Mouse (Mus musculus): ENCODE data around the gene Sbk3. TPM values are rescaled to one million over a fixed set of nuclear protein-coding genes. Genes with fewer than 3 reads are reported as not detected.
A peak's percentile ranks its signal among the peaks of the same experiment; 100 is the strongest.

The Sbk3 gene
- polyA plus RNA-seq, 1 experiment from 2014 or later = not detected

DNA sequence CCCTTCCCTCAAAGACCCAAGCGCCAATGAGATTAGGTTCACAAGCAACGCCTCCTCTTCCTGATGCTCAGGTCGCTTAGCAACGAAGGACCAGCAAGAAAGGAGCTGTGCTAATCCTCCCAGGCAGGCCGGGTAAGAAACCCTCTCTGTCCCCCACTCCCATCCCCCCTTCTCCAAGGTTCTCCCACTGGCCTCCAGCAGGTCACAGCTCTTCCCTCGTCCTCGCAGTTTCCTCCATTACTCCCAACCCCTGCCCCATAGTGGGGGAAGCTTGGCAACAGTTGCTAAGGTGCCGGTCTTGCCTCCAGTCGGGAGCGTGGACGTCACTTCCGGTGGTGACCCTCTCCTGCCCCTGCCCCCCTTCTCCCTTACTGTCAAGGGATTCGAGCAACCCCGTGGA is 48.5 kb downstream of the Sbk3 start:
- peaks cover 8% of the 10 kb centered on the region for H3K4me1 ChIP-seq (ENCODE audit: control insufficient read depth, low read depth, low read length)
- 3% methylated on average over 14 of the region's 14 CpGs for WGBS (ENCODE audit: insufficient replicate concordance)
- no peak overlapping the region for H3K9ac ChIP-seq (ENCODE audit: low read depth, low read length)
- H3K9me3 ChIP-seq (replicated peaks; ENCODE audit: control insufficient read depth, low read length) = no peaks in the 10 kb centered on the region
- no peak overlapping the region for H3K4me3 ChIP-seq (ENCODE audit: low read depth, low read length)
- H3K27ac ChIP-seq (ENCODE audit: low read length) = no peak overlapping the region
- ATAC-seq (ENCODE audit: low read depth) = no peak
- peaks cover 29% of the 10 kb centered on the region for H3K36me3 ChIP-seq (ENCODE audit: control insufficient read depth, insufficient read depth)
- H3K4me2 ChIP-seq (ENCODE audit: low read depth, low read length) = peak overlapping the region; percentile 31
- peaks cover 29% of the 10 kb centered on the region for H3K27me3 ChIP-seq (ENCODE audit: control insufficient read depth, insufficient read depth, low read depth, low read length)

DNA sequence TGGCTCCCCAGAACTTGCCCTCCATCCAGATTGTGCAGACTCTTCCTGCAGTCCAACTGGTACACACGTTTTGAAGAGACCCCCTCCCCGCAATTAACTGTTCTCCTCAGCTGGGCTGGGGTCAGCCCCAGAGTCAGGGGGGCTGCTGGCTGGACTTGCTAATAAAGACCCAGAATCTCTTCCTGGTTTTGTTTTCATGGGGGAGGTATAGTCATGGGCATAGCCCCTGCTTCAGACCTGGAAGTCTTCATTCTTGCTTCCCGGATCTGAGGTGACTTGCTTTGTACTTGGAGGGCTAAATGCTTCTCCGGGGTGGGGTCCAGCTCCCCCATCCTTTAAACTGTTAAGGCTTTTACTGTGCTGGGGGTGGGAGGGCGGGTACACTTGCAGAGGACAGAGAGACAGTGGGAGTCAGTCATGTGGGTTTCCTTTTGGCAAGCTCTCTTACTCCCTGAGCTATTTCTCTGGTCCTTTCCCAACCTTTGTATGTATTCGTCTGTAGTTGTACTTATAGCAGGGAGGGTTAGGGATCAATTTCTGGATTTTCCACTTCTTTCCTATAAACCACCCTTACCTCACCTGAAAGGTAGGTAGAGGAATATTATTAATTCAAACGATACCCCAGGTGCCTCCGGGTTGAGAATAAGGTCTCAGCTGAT is 49.0 kb downstream of the Sbk3 start, which contains the start of gene Nat14:
Gene Nat14, plus strand, starts transcription at position 205 of the 659 bp plus-strand sequence.
- Histone ChIP-seq H3K4me3 (ENCODE audit: low read depth, low read length) (no peak within 1 kb of the TSS), H3K36me3 (ENCODE audit: control insufficient read depth, insufficient read depth) (peaks cover 30% of the 10 kb centered on the region), H3K9me3 (replicated peaks; ENCODE audit: control insufficient read depth, low read length) (no peaks in the 10 kb centered on the region), H3K4me2 (ENCODE audit: low read depth, low read length) (peak within 1 kb of the TSS; percentile 31), H3K27ac (ENCODE audit: low read length) (no peak within 1 kb of the TSS), H3K27me3 (ENCODE audit: control insufficient read depth, insufficient read depth, low read depth, low read length) (peaks cover 29% of the 10 kb centered on the region), H3K9ac (ENCODE audit: low read depth, low read length) (no peak within 1 kb of the TSS), H3K4me1 (ENCODE audit: control insufficient read depth, low read depth, low read length) (peaks cover 10% of the 10 kb centered on the region)
- ATAC-seq (ENCODE audit: low read depth) = no peak
- WGBS (ENCODE audit: insufficient replicate concordance) = 26% methylated on average over 8 of the region's 8 CpGs

DNA sequence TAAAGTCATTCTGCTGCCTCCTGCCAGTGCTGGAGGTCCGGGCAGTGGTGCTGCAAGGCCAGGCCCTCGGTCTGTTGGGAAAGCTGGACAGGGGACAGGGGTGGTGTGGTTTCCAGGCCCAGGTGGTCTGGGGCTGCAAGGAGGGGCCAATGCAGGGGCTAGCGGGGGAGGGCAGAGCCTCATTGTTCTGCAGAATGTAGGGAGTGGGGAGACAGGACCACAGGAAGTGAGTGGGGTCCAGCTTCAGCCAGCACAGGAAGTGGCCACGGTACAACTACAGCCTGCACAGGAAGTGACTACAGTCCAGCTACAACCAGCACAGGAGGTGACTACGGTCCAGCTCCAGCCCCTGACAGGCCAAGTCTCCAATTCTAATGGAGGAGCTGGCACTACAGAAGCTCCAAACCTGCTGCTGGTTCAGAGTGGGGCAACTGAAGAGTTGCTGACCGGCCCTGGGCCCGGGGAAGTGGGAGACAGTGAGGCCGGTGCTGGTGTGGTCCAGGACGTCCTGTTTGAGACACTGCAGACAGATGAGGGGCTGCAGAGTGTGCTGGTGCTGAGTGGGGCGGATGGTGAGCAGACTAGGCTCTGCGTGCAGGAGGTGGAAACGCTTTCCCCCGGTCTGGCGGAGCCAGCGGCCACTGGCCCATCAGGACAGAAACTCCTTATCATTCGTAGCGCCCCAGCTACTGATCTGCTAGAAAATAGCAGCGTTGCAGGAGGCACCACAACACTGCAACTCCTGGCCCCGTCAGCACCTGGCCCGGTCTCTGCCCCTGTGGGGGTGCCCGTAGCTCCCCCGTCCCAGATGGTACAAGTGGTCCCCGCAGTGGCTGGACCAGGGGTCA is 49.8 kb downstream of the Sbk3 start:
- Histone ChIP-seq H3K27ac (ENCODE audit: low read length) (no peak overlapping the region), H3K27me3 (ENCODE audit: control insufficient read depth, insufficient read depth, low read depth, low read length) (peaks cover 26% of the 10 kb centered on the region), H3K9ac (ENCODE audit: low read depth, low read length) (no peak overlapping the region), H3K9me3 (replicated peaks; ENCODE audit: control insufficient read depth, low read length) (no peaks in the 10 kb centered on the region), H3K4me2 (ENCODE audit: low read depth, low read length) (no peak overlapping the region), H3K4me3 (ENCODE audit: low read depth, low read length) (no peak overlapping the region), H3K36me3 (ENCODE audit: control insufficient read depth, insufficient read depth) (peaks cover 30% of the 10 kb centered on the region), H3K4me1 (ENCODE audit: control insufficient read depth, low read depth, low read length) (peaks cover 18% of the 10 kb centered on the region)
- ATAC-seq (ENCODE audit: low read depth) = no peak
- WGBS (ENCODE audit: insufficient replicate concordance) = 36% methylated on average over 23 of the region's 23 CpGs

DNA sequence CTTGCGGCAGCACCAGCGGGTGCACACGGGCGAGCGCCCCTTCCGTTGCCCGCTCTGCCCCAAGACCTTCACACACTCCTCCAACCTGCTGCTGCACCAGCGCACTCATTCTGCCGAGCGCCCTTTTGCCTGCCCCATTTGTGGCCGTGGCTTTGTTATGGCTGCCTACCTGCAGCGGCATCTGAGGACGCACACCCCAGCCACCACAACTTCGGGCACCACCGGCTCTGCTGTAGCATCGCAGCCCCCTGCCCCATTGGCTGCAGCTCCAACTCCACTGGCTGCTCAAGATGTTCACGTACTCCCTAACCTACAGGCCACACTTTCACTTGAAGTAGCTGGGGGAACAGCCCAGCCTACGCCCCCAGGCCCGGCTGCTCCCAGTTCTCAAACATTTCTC is 50.5 kb downstream of the Sbk3 start:
- Histone ChIP-seq H3K27ac (ENCODE audit: low read length) (no peak overlapping the region), H3K4me3 (ENCODE audit: low read depth, low read length) (no peak overlapping the region), H3K9ac (ENCODE audit: low read depth, low read length) (no peak overlapping the region), H3K9me3 (replicated peaks; ENCODE audit: control insufficient read depth, low read length) (no peaks in the 10 kb centered on the region), H3K27me3 (ENCODE audit: control insufficient read depth, insufficient read depth, low read depth, low read length) (peaks cover 23% of the 10 kb centered on the region), H3K36me3 (ENCODE audit: control insufficient read depth, insufficient read depth) (peaks cover 30% of the 10 kb centered on the region), H3K4me1 (ENCODE audit: control insufficient read depth, low read depth, low read length) (peaks cover 20% of the 10 kb centered on the region), H3K4me2 (ENCODE audit: low read depth, low read length) (no peak overlapping the region)
- no peak for ATAC-seq (ENCODE audit: low read depth)
- 88% methylated on average over 19 of the region's 19 CpGs for WGBS (ENCODE audit: insufficient replicate concordance)

DNA sequence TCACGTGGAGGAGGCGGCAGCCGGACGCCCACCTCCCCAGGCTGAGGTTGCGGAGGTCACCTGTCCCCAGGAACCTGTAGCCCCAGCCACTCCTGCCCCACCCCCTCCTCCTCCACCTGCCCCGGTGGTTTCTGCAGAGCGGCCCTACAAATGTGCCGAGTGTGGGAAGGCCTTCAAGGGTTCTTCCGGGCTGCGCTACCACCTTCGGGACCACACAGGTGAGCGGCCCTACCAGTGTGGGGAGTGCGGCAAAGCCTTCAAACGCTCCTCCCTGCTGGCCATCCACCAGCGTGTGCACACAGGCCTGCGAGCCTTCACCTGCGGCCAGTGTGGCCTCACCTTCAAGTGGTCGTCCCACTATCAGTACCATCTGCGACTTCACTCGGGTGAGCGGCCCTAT is 51.0 kb downstream of the Sbk3 start:
- H3K9me3 ChIP-seq (replicated peaks; ENCODE audit: control insufficient read depth, low read length) = no peaks in the 10 kb centered on the region
- 90% methylated on average over 21 of the region's 21 CpGs for WGBS (ENCODE audit: insufficient replicate concordance)
- H3K4me3 ChIP-seq (ENCODE audit: low read depth, low read length) = no peak overlapping the region
- H3K27me3 ChIP-seq (ENCODE audit: control insufficient read depth, insufficient read depth, low read depth, low read length) = peaks cover 23% of the 10 kb centered on the region
- no peak overlapping the region for H3K27ac ChIP-seq (ENCODE audit: low read length)
- H3K9ac ChIP-seq (ENCODE audit: low read depth, low read length) = no peak overlapping the region
- no peak overlapping the region for H3K4me2 ChIP-seq (ENCODE audit: low read depth, low read length)
- no peak for ATAC-seq (ENCODE audit: low read depth)
- peaks cover 20% of the 10 kb centered on the region for H3K4me1 ChIP-seq (ENCODE audit: control insufficient read depth, low read depth, low read length)
- H3K36me3 ChIP-seq (ENCODE audit: control insufficient read depth, insufficient read depth) = peaks cover 30% of the 10 kb centered on the region

DNA sequence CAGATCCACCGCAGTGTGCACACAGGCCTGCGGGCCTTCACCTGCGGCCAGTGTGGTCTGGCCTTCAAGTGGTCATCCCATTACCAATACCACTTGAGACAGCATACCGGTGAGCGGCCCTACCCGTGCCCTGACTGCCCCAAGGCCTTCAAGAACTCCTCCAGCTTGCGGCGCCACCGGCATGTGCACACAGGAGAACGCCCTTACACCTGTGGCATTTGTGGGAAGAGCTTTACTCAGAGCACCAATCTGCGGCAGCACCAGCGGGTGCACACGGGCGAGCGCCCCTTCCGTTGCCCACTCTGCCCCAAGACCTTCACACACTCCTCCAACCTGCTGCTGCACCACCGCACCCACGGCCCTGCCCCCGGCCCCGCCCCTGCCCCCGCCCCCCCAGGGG is 51.9 kb downstream of the Sbk3 start:
- ATAC-seq (ENCODE audit: low read depth) = no peak
- WGBS (ENCODE audit: insufficient replicate concordance) = 84% methylated on average over 19 of the region's 21 CpGs

DNA sequence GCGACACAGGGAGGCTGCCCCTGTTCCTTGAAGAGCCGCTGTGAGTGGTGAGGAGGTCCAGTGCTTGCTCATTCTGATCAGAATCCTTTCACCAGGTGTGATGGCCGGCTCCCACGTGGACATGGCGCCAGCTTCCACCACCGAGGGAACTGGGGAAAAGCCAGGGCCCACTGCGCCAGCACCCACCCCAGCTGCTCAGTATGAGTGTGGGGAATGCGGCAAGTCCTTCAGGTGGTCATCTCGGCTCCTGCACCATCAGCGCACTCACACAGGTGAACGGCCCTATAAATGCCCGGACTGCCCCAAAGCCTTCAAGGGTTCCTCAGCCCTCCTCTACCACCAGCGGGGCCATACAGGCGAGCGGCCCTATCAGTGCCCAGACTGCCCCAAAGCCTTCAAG is 52.3 kb downstream of the Sbk3 start:
- ATAC-seq (ENCODE audit: low read depth) = no peak
- Histone ChIP-seq H3K36me3 (ENCODE audit: control insufficient read depth, insufficient read depth) (peaks cover 30% of the 10 kb centered on the region), H3K9ac (ENCODE audit: low read depth, low read length) (no peak overlapping the region), H3K27me3 (ENCODE audit: control insufficient read depth, insufficient read depth, low read depth, low read length) (peaks cover 14% of the 10 kb centered on the region), H3K9me3 (replicated peaks; ENCODE audit: control insufficient read depth, low read length) (no peaks in the 10 kb centered on the region), H3K27ac (ENCODE audit: low read length) (no peak overlapping the region), H3K4me3 (ENCODE audit: low read depth, low read length) (no peak overlapping the region), H3K4me1 (ENCODE audit: control insufficient read depth, low read depth, low read length) (peaks cover 25% of the 10 kb centered on the region), H3K4me2 (ENCODE audit: low read depth, low read length) (no peak overlapping the region)
- WGBS (ENCODE audit: insufficient replicate concordance) = 85% methylated on average over 15 of the region's 15 CpGs

More for the DNA sequence above, 51.9 kb downstream of the Sbk3 start:
- Histone ChIP-seq H3K9me3 (replicated peaks; ENCODE audit: control insufficient read depth, low read length) (no peaks in the 10 kb centered on the region), H3K4me2 (ENCODE audit: low read depth, low read length) (no peak overlapping the region), H3K9ac (ENCODE audit: low read depth, low read length) (no peak overlapping the region), H3K4me1 (ENCODE audit: control insufficient read depth, low read depth, low read length) (peaks cover 25% of the 10 kb centered on the region), H3K27ac (ENCODE audit: low read length) (no peak overlapping the region), H3K4me3 (ENCODE audit: low read depth, low read length) (no peak overlapping the region), H3K36me3 (ENCODE audit: control insufficient read depth, insufficient read depth) (peaks cover 30% of the 10 kb centered on the region), H3K27me3 (ENCODE audit: control insufficient read depth, insufficient read depth, low read depth, low read length) (peaks cover 18% of the 10 kb centered on the region)

DNA sequence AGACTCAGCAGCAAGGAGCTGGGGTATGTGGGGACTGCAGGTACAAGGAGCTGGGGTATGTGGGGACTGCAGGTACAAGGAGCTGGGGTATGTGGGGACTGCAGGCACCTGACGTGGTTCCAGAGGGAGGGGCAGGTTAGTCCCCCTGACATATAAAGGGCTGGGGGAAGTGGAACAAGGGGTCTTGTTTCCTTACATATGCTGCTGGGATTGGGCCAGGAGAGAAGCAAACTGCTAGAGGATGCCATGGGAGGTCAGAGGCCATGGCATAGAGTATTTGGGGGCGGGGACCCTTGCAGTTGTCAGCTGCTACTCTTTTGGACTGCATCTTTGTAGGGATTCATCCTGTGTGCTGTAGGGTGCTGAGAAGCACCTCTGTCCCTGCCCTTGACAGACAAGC is 53.5 kb downstream of the Sbk3 start:
- no peak overlapping the region for H3K4me2 ChIP-seq (ENCODE audit: low read depth, low read length)
- H3K9ac ChIP-seq (ENCODE audit: low read depth, low read length) = no peak overlapping the region
- H3K9me3 ChIP-seq (replicated peaks; ENCODE audit: control insufficient read depth, low read length) = no peaks in the 10 kb centered on the region
- peaks cover 30% of the 10 kb centered on the region for H3K36me3 ChIP-seq (ENCODE audit: control insufficient read depth, insufficient read depth)
- H3K27me3 ChIP-seq (ENCODE audit: control insufficient read depth, insufficient read depth, low read depth, low read length) = peaks cover 2% of the 10 kb centered on the region
- peaks cover 21% of the 10 kb centered on the region for H3K4me1 ChIP-seq (ENCODE audit: control insufficient read depth, low read depth, low read length)
- WGBS (ENCODE audit: insufficient replicate concordance) = 69% methylated on average over 2 of the region's 2 CpGs
- ATAC-seq (ENCODE audit: low read depth) = no peak
- H3K27ac ChIP-seq (ENCODE audit: low read length) = no peak overlapping the region
- H3K4me3 ChIP-seq (ENCODE audit: low read depth, low read length) = no peak overlapping the region
